Mouse (Mus musculus): Measurements from ENCODE around the gene Tmem164. TPM values are rescaled to one million over a fixed set of nuclear protein-coding genes. Genes with fewer than 3 reads are reported as not detected.

Gene Tmem164
- polyA plus RNA-seq, 1 experiment from 2014 or later, result 20.8 TPM

DNA sequence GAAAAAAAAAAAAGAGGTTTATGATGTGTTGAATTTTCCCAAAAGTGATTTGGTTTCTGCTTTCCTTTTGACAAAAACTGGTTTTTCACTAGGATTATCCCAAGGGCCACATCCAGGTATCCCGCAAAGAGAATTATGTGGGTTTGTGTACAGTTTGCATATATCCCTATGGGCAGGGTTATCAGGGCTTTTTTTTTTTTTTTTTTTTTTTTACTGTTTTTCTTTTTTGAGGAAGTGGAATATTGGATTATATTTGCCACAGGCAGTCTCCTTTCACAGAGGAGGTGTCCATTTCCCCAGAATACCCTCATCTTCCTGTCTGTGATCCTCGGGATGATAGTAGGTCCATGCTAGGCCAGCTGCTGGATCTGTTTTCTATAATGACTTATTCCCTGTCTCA is 148.1 kb downstream of the Tmem164 start:
- no peaks in the 10 kb centered on the region; the same call in 1 of the 2 replicates for H3K36me3 ChIP-seq (replicated peaks)
- no peak overlapping the region for H3K9ac ChIP-seq
- ATAC-seq (ENCODE audit: insufficient read depth), result no peak
- peaks cover 8% of the 10 kb centered on the region for H3K4me1 ChIP-seq (replicated peaks)
- no peak overlapping the region for H3K4me3 ChIP-seq (replicated peaks)
- no peak overlapping the region for H3K27ac ChIP-seq (replicated peaks)
- H3K27me3 ChIP-seq, result no peaks in the 10 kb centered on the region
- no peaks in the 10 kb centered on the region for H3K9me3 ChIP-seq (replicated peaks)
- 60% methylated on average over 2 of the region's 2 CpGs for WGBS (ENCODE audit: insufficient replicate concordance)
- no peak overlapping the region for H3K4me2 ChIP-seq

DNA sequence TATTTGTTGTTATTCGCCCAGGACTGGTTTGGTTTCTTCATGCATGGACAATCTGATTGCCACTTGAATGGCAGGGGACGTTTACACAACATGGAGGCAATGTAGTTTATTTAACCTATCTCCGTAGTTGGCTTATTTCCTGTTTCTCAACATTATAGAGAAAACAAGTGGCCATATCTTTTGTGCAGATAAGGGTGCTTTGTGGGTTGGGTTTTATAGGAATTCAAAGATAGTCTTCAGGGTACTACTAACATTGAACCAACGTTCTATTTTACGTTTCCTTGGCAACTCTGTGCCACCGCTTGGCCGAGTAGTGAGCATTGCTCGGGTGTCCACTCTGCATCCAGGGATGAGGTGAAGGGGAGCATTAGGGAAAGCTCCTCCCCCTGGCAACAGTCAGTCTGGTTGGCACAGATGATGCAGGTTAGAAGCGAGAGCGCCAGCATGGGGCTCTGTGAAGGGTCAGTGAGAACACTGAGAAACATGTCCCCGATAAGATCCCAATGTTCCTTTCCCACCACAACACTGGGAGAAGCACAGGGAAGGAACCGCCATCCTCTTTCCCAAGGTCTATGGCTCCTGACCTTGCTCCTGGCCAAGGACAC is 148.8 kb downstream of the Tmem164 start:
- Histone ChIP-seq H3K36me3 (replicated peaks) (no peaks in the 10 kb centered on the region; the same call in 1 of the 2 replicates), H3K9ac (no peak overlapping the region), H3K27ac (replicated peaks) (no peak overlapping the region), H3K4me1 (replicated peaks) (peaks cover 8% of the 10 kb centered on the region), H3K27me3 (no peaks in the 10 kb centered on the region), H3K4me2 (no peak overlapping the region), H3K4me3 (replicated peaks) (no peak overlapping the region), H3K9me3 (replicated peaks) (no peaks in the 10 kb centered on the region)
- WGBS (ENCODE audit: insufficient replicate concordance), result 56% methylated on average over 12 of the region's 12 CpGs
- no peak for ATAC-seq (ENCODE audit: insufficient read depth)

DNA sequence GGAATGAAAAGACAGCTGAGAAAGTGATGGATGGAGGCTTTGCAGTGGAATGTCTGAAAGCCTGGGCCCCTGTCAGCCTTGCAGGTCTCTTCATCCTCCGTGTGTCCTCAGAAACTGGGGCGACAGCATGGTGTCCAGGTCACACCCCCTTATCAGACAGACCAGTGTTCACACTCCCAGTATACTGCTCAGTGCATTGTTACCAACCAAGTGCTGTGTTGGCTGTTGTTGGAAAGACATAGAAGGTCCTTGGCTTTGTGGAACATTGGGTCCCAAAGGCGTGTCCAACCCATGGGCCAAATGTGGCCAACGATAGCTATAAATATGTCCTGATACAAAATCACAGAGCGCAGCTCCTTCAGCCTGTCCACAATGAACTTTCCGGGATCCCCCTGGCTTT is 149.4 kb downstream of the Tmem164 start:
- H3K9ac ChIP-seq, result no peak overlapping the region
- no peak overlapping the region for H3K27ac ChIP-seq (replicated peaks)
- no peaks in the 10 kb centered on the region for H3K9me3 ChIP-seq (replicated peaks)
- ATAC-seq (ENCODE audit: insufficient read depth), result no peak
- H3K27me3 ChIP-seq, result no peaks in the 10 kb centered on the region
- WGBS (ENCODE audit: insufficient replicate concordance), result 70% methylated on average over 6 of the region's 6 CpGs
- no peaks in the 10 kb centered on the region; the same call in 1 of the 2 replicates for H3K36me3 ChIP-seq (replicated peaks)
- H3K4me3 ChIP-seq (replicated peaks), result no peak overlapping the region
- peaks cover 8% of the 10 kb centered on the region for H3K4me1 ChIP-seq (replicated peaks)
- H3K4me2 ChIP-seq, result no peak overlapping the region

DNA sequence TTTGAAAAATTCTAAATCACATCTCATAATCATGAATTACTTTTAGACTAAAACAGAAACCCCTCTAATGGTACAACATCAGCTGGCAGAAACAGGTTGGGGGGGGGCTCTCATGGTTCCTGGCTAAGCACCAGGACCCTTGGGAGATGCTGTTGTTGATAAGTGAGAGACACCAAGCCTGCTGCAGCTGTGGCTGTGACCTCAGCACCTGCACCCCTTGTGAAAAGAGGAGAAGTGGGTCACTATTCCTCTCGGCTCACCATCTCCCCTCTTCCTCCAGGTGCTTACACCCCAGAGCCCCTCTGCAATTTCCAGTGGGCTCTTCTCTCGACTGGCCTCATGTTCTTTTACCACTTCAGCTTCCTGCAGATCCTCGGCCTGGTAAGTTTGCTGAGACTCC is 151.0 kb downstream of the Tmem164 start:
- no peak for ATAC-seq (ENCODE audit: insufficient read depth)
- no peak overlapping the region for H3K27ac ChIP-seq (replicated peaks)

DNA sequence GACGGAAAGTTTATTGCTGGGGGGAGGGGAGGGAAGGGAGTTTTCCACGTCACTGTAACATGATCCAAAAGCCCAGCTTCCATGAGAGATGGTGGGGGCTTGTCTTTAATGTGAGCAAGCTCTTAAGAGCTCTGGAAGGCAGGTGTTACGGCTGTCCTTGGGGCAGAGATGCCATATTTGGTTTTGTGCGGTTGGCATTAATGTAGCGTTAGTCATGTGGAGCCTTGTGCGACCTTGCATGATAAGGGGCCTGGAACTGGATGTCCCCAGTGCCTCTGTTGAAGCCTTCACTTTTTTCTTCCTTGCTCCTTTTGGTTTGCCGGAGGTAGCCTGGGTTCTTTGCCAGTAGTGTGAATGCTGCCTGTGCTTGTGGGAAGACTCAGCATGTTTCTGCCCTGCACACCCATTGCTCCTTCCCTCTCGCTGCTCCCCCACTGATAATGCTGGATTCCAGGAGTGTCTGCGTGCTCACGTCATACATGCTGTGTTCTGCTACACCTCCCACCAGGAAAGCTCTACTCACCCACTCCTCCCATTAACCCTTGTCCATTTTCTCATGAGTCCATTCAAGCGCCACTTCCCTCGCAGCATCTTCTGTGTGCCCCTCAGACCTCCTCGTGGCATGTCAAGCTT is 152.1 kb downstream of the Tmem164 start:
- Histone ChIP-seq H3K9ac (no peak overlapping the region), H3K4me2 (no peak overlapping the region), H3K27ac (replicated peaks) (no peak overlapping the region), H3K4me1 (replicated peaks) (peaks cover 8% of the 10 kb centered on the region), H3K27me3 (no peaks in the 10 kb centered on the region), H3K36me3 (replicated peaks) (no peaks in the 10 kb centered on the region; the same call in 1 of the 2 replicates), H3K9me3 (replicated peaks) (no peaks in the 10 kb centered on the region), H3K4me3 (replicated peaks) (no peak overlapping the region)
- WGBS (ENCODE audit: insufficient replicate concordance), result 80% methylated on average over 13 of the region's 13 CpGs
- ATAC-seq (ENCODE audit: insufficient read depth), result no peak

More for the DNA sequence above, 151.0 kb downstream of the Tmem164 start:
- Histone ChIP-seq H3K4me3 (replicated peaks) (no peak overlapping the region), H3K27me3 (no peaks in the 10 kb centered on the region), H3K4me1 (replicated peaks) (peaks cover 8% of the 10 kb centered on the region), H3K4me2 (no peak overlapping the region), H3K9ac (no peak overlapping the region), H3K36me3 (replicated peaks) (no peaks in the 10 kb centered on the region; the same call in 1 of the 2 replicates), H3K9me3 (replicated peaks) (no peaks in the 10 kb centered on the region)
- 47% methylated on average over 3 of the region's 3 CpGs for whole genome bisulfite sequencing (ENCODE audit: insufficient replicate concordance)

DNA sequence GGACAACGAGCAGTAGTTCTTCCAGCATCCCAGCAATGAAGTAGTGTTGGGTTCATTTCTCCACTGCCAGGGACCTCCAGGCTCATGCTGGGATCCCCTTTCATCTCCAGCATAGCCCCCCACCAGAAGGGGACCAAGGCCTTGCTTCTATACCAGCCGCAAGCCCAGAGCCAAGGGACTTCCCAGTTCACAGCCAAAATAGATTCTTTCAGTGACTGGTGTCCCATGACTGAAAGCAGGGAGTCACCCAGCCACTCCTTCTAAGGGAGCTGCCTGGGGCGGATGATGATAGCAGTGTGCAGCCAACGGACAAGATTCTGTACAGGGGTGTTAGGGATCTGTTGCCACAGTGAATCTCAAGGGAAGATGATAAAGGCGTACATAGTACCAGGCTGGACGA is 153.6 kb downstream of the Tmem164 start:
- Histone ChIP-seq H3K9me3 (replicated peaks) (no peaks in the 10 kb centered on the region), H3K4me1 (replicated peaks) (peaks cover 3% of the 10 kb centered on the region; the same call in 1 of the 2 replicates), H3K27me3 (no peaks in the 10 kb centered on the region), H3K27ac (replicated peaks) (no peak overlapping the region), H3K36me3 (replicated peaks) (no peaks in the 10 kb centered on the region; the same call in 1 of the 2 replicates), H3K4me3 (replicated peaks) (no peak overlapping the region), H3K4me2 (no peak overlapping the region), H3K9ac (no peak overlapping the region)
- no peak for ATAC-seq (ENCODE audit: insufficient read depth)
- 75% methylated on average over 6 of the region's 6 CpGs for WGBS (ENCODE audit: insufficient replicate concordance)

DNA sequence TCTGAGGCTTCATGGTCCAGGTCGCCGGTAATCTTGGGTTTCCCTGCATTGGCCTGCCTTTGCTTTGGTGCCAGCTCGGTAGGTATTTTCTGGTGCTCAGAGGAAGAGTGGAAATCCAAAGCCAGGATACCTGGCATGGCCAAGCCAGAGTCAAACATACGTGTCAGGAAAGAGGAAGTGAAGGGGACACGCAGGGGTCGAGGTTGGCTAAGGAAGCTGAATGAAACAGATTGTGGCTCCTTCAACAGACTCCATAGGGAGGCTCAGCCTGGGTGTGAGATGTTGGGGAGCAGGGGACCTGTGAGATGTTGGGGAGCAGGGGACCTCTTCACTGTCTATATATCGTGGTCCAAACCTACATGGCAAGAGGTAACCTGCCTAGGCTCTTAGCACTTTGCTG is 155.2 kb downstream of the Tmem164 start:
- no peaks in the 10 kb centered on the region for H3K27me3 ChIP-seq
- H3K9me3 ChIP-seq (replicated peaks), result no peaks in the 10 kb centered on the region
- no peaks in the 10 kb centered on the region; the same call in 1 of the 2 replicates for H3K36me3 ChIP-seq (replicated peaks)
- H3K9ac ChIP-seq, result no peak overlapping the region
- H3K4me3 ChIP-seq (replicated peaks), result no peak overlapping the region
- H3K27ac ChIP-seq (replicated peaks), result no peak overlapping the region
- 67% methylated on average over 7 of the region's 7 CpGs for WGBS (ENCODE audit: insufficient replicate concordance)
- H3K4me2 ChIP-seq, result no peak overlapping the region
- H3K4me1 ChIP-seq (replicated peaks), result no peaks in the 10 kb centered on the region
- no peak for ATAC-seq (ENCODE audit: insufficient read depth)

DNA sequence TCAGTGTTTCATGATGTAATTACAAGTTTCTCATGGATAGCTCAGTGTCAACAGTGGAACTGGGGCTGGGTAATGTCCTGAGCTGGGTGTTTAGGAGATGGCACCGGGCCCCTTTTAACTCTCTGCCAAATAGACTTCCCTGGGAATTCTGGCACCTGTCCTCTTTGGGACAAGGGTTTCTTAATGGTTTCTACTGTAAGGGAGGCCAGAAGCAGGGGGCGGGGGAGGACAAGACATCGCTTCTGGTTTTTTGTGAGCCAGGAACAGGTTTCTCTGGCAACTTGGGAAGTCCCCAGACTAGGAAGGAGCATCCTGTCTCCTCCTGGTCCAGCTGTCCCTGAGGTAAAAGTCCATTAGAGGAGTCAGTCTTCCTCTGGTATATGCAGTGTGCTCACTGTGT is 156.1 kb downstream of the Tmem164 start:
- Histone ChIP-seq H3K4me1 (replicated peaks) (no peaks in the 10 kb centered on the region), H3K9me3 (replicated peaks) (no peaks in the 10 kb centered on the region), H3K36me3 (replicated peaks) (peaks cover 7% of the 10 kb centered on the region; the same call in 1 of the 2 replicates), H3K27me3 (no peaks in the 10 kb centered on the region), H3K4me2 (no peak overlapping the region), H3K4me3 (replicated peaks) (no peak overlapping the region), H3K9ac (no peak overlapping the region), H3K27ac (replicated peaks) (no peak overlapping the region)
- 77% methylated on average over 3 of the region's 3 CpGs for WGBS (ENCODE audit: insufficient replicate concordance)
- no peak for ATAC-seq (ENCODE audit: insufficient read depth)

DNA sequence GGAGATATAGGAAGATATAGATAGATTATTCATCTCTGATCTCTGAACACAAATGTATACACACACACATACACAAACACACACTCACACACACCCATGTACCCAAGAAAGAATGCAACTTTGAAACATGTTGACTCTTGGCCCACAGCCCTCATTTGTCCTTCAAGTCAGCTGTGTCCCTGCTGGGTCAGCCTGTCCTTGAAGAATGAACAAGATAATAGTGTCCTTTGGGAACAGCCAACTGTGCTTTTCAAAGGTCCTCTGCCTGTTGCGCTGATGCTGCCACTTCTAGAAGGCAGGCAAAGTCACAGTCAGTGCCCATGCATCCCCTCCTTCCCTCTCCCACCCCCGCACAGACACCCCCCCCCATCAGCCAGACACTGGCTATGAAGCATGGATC is 157.6 kb downstream of the Tmem164 start:
- no peaks in the 10 kb centered on the region for H3K27me3 ChIP-seq
- 61% methylated on average over 2 of the region's 2 CpGs for WGBS (ENCODE audit: insufficient replicate concordance)
- H3K27ac ChIP-seq (replicated peaks), result no peak overlapping the region
- H3K4me3 ChIP-seq (replicated peaks), result no peak overlapping the region
- no peaks in the 10 kb centered on the region for H3K9me3 ChIP-seq (replicated peaks)
- H3K4me1 ChIP-seq (replicated peaks), result no peaks in the 10 kb centered on the region
- ATAC-seq (ENCODE audit: insufficient read depth), result no peak
- H3K9ac ChIP-seq, result no peak overlapping the region
- H3K36me3 ChIP-seq (replicated peaks), result peaks cover 10% of the 10 kb centered on the region; the same call in 1 of the 2 replicates
- no peak overlapping the region for H3K4me2 ChIP-seq

DNA sequence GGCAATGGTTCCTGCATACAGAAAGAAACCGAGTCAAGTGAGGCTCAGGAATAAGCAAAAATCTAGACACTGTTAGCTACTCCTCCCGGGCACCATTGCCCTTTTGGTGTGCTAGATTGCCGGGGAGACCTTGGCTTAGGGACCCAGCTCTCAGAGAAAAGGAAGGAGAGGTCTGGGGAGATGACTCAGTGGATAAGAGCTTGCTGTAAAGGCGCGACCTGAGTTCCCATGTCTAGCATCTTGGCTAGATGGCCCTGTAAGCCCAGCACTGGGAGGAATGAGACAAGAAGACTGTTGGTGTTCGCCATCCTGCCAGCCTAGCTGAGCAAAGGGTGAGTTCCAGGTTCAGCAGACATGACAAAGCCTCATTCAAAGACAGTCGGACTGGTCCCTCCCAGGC is 158.2 kb downstream of the Tmem164 start:
- 59% methylated on average over 7 of the region's 7 CpGs for WGBS (ENCODE audit: insufficient replicate concordance)
- H3K9ac ChIP-seq, result no peak overlapping the region
- ATAC-seq (ENCODE audit: insufficient read depth), result no peak

DNA sequence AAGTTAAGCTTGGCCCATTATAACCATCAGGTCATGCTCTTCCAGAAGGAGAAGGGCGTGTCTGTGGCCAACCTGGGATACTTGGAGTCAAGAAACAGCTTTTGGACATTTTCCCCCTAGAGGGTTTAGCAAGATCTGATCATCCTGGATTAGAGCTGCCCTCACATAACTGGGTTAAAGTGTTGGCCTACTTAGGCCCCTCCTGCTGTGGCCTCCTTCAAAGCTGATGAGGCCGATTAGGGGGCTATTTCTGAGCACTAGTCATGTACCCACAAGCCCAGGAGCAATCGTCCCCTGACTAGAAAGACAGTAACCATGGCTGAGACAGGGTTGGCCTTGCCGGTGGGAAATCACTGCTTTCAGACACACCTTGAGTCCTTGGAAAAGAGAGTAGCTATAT is 160.7 kb downstream of the Tmem164 start:
- no peaks in the 10 kb centered on the region for H3K4me1 ChIP-seq (replicated peaks)
- H3K27ac ChIP-seq (replicated peaks), result no peak overlapping the region
- ATAC-seq (ENCODE audit: insufficient read depth), result no peak
- H3K36me3 ChIP-seq (replicated peaks), result peaks cover 10% of the 10 kb centered on the region; the same call in 1 of the 2 replicates
- H3K4me3 ChIP-seq (replicated peaks), result no peak overlapping the region
- H3K9me3 ChIP-seq (replicated peaks), result no peaks in the 10 kb centered on the region
- H3K27me3 ChIP-seq, result no peaks in the 10 kb centered on the region
- WGBS (ENCODE audit: insufficient replicate concordance), result 73% methylated on average over 4 of the region's 4 CpGs
- H3K9ac ChIP-seq, result no peak overlapping the region
- H3K4me2 ChIP-seq, result no peak overlapping the region

More for the DNA sequence above, 158.2 kb downstream of the Tmem164 start:
- Histone ChIP-seq H3K4me2 (no peak overlapping the region), H3K36me3 (replicated peaks) (peaks cover 10% of the 10 kb centered on the region; the same call in 1 of the 2 replicates), H3K27me3 (no peaks in the 10 kb centered on the region), H3K9me3 (replicated peaks) (no peaks in the 10 kb centered on the region), H3K4me1 (replicated peaks) (no peaks in the 10 kb centered on the region), H3K27ac (replicated peaks) (no peak overlapping the region), H3K4me3 (replicated peaks) (no peak overlapping the region)
